Mouse (Mus musculus) hindbrain, postnatal 0 days (tissue): ENCODE measurements at regions not wholly inside any gene's neighbourhood (a gene's known extent, or its start where the extent isn't known, plus 50 kb on each side); places are given as distances from the start of the nearest gene placed in this dataset.

Experiments used
- ATAC-seq: fragments of 200-750 bp; cut with Nextera tagmentation; 2 replicates; pipeline ENCODE4 v1.8.0; 2017; ENCODE audit warnings: mild to moderate bottlenecking, moderate TSS enrichment, moderate library complexity
- DNase-seq: peaks from one replicate; pipeline ENCODE4 v3.0.0-alpha.2; 2015; ENCODE audit warnings: low spot score
- H3K27ac ChIP-seq: fragments of 300-500 bp; sonication (generic); 2 replicates; pipeline ENCODE4 v1.5.1; 2014; ENCODE audit warnings: mild to moderate bottlenecking
- H3K27me3 ChIP-seq: fragments of 300-500 bp; sonication (generic); 2 replicates; pipeline ENCODE4 v1.6.1; 2014; ENCODE audit warnings: low read length, mixed read lengths; ENCODE audit not compliant: insufficient read depth
- H3K36me3 ChIP-seq: fragments of 300-500 bp; sonication (generic); 2 replicates; pipeline ENCODE4 v1.6.1; 2014; ENCODE audit warnings: low read length, mixed read lengths; ENCODE audit not compliant: insufficient read depth
- H3K4me1 ChIP-seq: fragments of 300-500 bp; sonication (generic); 2 replicates; pipeline ENCODE4 v1.6.1; 2014; ENCODE audit warnings: antibody characterized with exemption, low read length, mixed read lengths; ENCODE audit not compliant: insufficient read depth
- H3K4me2 ChIP-seq: fragments of 300-500 bp; sonication (generic); 2 replicates; pipeline ENCODE4 v1.6.1; 2014; ENCODE audit warnings: low read depth, mild to moderate bottlenecking, low read length, moderate library complexity, mixed read lengths
- H3K4me3 ChIP-seq: fragments of 300-500 bp; sonication (generic); 2 replicates; pipeline ENCODE4 v1.5.1; 2014; ENCODE audit warnings: low read length
- H3K9ac ChIP-seq: fragments of 300-500 bp; sonication (generic); replicated peaks from 2 replicates; pipeline ENCODE4 v1.6.1; 2014; ENCODE audit warnings: mild to moderate bottlenecking, low read length, moderate library complexity, mixed read lengths
- H3K9me3 ChIP-seq: fragments of 300-500 bp; sonication (generic); 2 replicates; pipeline ENCODE4 v1.6.1; 2016; ENCODE audit warnings: low read length, mixed read lengths
- CTCF ChIP-seq: IDR thresholded peaks from 2 replicates; pipeline ENCODE4 v1.5.1; 2016; ENCODE audit warnings: antibody characterized with exemption, control low read depth, low read depth
- WGBS: fragments of 180-500 bp; shearing (Covaris S2); extraction: QIAGEN DNeasy Blood & Tissue Kit; methylation state at CpG from one replicate; pipeline ENCODE4 v1.1.7; 2014; 5-methylcytosine and 5-hydroxymethylcytosine counted together

DNA sequence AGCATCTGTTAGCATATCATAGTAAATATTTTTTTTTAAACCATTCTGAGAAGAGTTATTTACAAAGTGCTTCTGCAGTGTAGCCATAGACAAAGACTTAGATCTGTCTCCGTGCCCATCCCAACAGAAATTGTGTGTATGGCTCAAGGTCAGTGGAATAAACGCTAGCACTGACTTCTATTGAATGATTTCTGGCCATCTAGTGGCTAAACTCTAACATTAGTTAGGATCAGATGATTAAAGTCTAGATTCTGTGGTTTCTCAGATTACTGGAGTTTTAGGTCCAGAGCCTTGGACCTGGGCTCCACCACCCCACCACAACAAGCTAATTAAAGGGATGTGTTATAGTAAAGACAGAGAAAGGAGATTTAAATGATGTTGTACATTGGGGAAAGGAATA lies 72.0 kb upstream of the Npy start:
- Histone ChIP-seq H3K4me1 (no peaks in the 10 kb centered on the region; the same call in 1 of the 2 replicates), H3K4me2 (no peak overlapping the region), H3K4me3 (no peak overlapping the region), H3K27ac (no peak overlapping the region), H3K9ac (no peak overlapping the region), H3K27me3 (no peaks in the 10 kb centered on the region), H3K9me3 (no peaks in the 10 kb centered on the region), H3K36me3 (no peaks in the 10 kb centered on the region)
- DNase-seq (peak; percentile 28), ATAC-seq (no peak)
- peak; percentile 54 for TF ChIP-seq CTCF
- WGBS = 57% methylated on average over 2 of the region's 2 CpGs

DNA sequence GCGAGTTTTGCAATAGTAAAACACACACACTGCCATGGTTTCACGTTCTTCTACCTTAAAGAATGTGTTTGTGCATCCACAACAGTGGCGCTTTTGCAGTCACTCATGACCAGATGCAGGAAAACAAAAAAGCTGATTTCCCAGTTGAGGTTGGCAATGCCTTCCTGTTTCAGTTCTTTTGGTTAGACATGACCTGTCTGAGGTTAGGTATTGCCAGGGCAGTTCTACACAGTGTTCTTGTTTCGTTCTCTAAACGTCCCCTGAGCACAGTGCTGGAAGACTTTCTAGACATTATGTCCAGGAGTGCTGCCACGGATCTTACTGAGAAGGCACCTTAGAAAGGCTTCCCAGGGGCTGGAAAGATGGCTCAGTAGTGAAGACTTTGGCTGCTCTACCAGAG lies 62.9 kb upstream of the Npy start:
- Histone ChIP-seq H3K27ac (no peak overlapping the region), H3K36me3 (no peaks in the 10 kb centered on the region), H3K9ac (no peak overlapping the region), H3K27me3 (no peaks in the 10 kb centered on the region), H3K9me3 (no peaks in the 10 kb centered on the region), H3K4me1 (no peaks in the 10 kb centered on the region), H3K4me2 (no peak overlapping the region), H3K4me3 (no peak overlapping the region)
- DNase-seq = no peak
- WGBS = 90% methylated on average over 6 of the region's 6 CpGs
- no peak for TF ChIP-seq CTCF
- no peak for ATAC-seq

DNA sequence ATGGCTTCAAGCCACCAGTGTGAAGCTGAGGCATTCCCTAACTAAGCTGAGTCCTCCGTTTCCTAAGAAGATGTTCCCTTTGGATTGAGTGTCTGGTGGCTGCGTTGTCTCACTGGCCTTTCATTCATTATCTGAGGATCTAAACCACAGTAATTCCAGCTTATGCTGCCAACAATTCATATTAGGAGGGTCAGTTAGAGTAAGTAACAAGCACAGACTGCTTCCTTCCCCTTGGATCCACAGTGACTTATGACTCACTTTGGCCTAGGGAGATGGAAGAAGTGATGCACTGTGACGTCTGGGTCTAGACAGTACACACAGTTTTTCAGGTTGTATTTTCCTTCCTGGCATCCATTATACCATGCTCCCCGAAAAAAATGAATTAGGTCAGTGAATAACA lies 57.8 kb upstream of the Npy start:
- H3K4me1 ChIP-seq = no peaks in the 10 kb centered on the region
- TF ChIP-seq CTCF = no peak
- no peak overlapping the region for H3K9ac ChIP-seq
- no peaks in the 10 kb centered on the region for H3K9me3 ChIP-seq
- no peak for DNase-seq
- no peaks in the 10 kb centered on the region for H3K36me3 ChIP-seq
- no peak for ATAC-seq
- H3K27ac ChIP-seq = no peak overlapping the region
- no peaks in the 10 kb centered on the region for H3K27me3 ChIP-seq
- H3K4me2 ChIP-seq = no peak overlapping the region
- no peak overlapping the region for H3K4me3 ChIP-seq
- 86% methylated on average over 4 of the region's 4 CpGs for WGBS

DNA sequence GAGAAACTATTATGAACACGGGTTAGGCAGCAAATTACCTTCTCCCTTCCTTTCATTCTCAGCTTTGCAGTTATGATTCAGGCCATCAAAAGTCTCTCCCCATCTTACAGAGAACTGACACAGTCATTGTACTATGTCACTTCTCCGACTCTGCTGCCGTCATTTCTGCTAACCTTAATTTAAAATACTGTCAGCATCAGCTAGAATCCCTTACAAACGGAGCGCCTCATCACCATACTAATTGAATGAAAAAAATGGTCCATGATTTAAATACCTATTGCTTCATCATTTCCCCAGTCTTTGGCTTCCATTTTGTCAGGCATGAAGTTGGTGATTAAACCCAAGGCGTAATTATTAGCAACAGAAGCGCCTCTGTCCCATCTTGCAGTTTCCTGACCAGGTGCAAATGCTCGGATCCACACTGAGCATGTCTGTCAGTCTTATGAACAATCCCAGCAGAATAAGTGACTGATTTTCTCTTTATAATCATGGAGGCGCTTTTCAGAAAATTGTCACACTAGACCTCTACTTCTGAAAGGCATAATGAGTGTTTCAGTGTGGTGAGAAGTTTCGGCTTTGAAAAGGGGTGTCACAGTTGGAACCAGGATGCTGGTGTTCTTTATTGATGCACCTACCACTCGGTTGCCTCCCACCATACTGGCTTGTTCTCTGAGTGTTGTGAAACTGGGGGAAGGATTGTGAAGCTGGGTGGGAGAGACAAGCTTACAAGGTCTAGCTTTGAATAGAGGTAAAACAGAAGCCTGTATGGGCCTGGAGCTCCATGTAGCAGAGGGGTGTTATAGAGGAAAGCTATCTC lies 52.4 kb upstream of the Npy start:
- H3K4me3 ChIP-seq = no peak overlapping the region
- no peak for ATAC-seq
- no peak for TF ChIP-seq CTCF
- no peak overlapping the region for H3K9ac ChIP-seq
- H3K4me2 ChIP-seq = no peak overlapping the region
- no peaks in the 10 kb centered on the region for H3K36me3 ChIP-seq
- H3K27ac ChIP-seq = no peak overlapping the region
- H3K9me3 ChIP-seq = no peaks in the 10 kb centered on the region
- whole genome bisulfite sequencing = 72% methylated on average over 11 of the region's 11 CpGs
- no peaks in the 10 kb centered on the region for H3K27me3 ChIP-seq
- H3K4me1 ChIP-seq = no peaks in the 10 kb centered on the region
- no peak for DNase-seq
